Mouse (Mus musculus) limb, embryonic 14.5 days (tissue): Measurements from ENCODE around the gene Rps11. TPM values are rescaled to one million over a fixed set of nuclear protein-coding genes. Genes with fewer than 3 reads are reported as not detected.

ENCODE experiments used
- ATAC-seq: fragments of 200-750 bp; cut with Nextera tagmentation; 2 replicates; pipeline ENCODE4 v1.8.0; 2017; ENCODE audit warnings: low read depth, moderate number of reproducible peaks, moderate TSS enrichment; ENCODE audit not compliant: low FRiP score
- DNase-seq: peaks from one replicate; pipeline ENCODE4 v3.0.0-alpha.2; 2015; ENCODE audit warnings: low spot score
- H3K27ac ChIP-seq: fragments of 300-500 bp; sonication (generic); replicated peaks from 2 replicates; pipeline ENCODE4 v1.5.1; 2014; ENCODE audit warnings: low read depth, mild to moderate bottlenecking, low read length, moderate library complexity, mixed read lengths
- H3K27me3 ChIP-seq: fragments of 300-500 bp; sonication (generic); 2 replicates; pipeline ENCODE4 v1.6.1; 2014; ENCODE audit warnings: low read length, mixed read lengths; ENCODE audit not compliant: control insufficient read depth, insufficient read depth
- H3K36me3 ChIP-seq: fragments of 300-500 bp; sonication (generic); 2 replicates; pipeline ENCODE4 v1.6.1; 2014; ENCODE audit warnings: mild to moderate bottlenecking, low read length, moderate library complexity, mixed read lengths; ENCODE audit not compliant: control insufficient read depth, insufficient read depth
- H3K4me1 ChIP-seq: fragments of 300-500 bp; sonication (generic); 2 replicates; pipeline ENCODE4 v1.6.1; 2014; ENCODE audit warnings: antibody characterized with exemption, low read length, mixed read lengths; ENCODE audit not compliant: control insufficient read depth, insufficient read depth
- H3K4me2 ChIP-seq: fragments of 300-500 bp; sonication (generic); replicated peaks from 2 replicates; pipeline ENCODE4 v1.6.1; 2014; ENCODE audit warnings: low read depth, mild to moderate bottlenecking, low read length, moderate library complexity; ENCODE audit not compliant: severe bottlenecking
- H3K4me3 ChIP-seq: fragments of 300-500 bp; sonication (generic); replicated peaks from 2 replicates; pipeline ENCODE4 v1.5.1; 2014; ENCODE audit warnings: low read length
- H3K9ac ChIP-seq: fragments of 300-500 bp; sonication (generic); 2 replicates; pipeline ENCODE4 v1.6.1; 2014; ENCODE audit warnings: mild to moderate bottlenecking, low read depth, low read length, moderate library complexity; ENCODE audit not compliant: severe bottlenecking
- H3K9me3 ChIP-seq: fragments of 300-500 bp; sonication (generic); 2 replicates; pipeline ENCODE4 v1.6.1; 2016; ENCODE audit warnings: low read length; ENCODE audit not compliant: control insufficient read depth
- POLR2A ChIP-seq: fragments of 200-500 bp; IDR thresholded peaks from 2 replicates; pipeline ENCODE4 v1.8.0; 2012; ENCODE audit warnings: inconsistent platforms, mild to moderate bottlenecking, moderate library complexity, borderline replicate concordance; ENCODE audit not compliant: insufficient read depth, insufficient read length; ENCODE audit errors: extremely low read depth
- WGBS: fragments of 180-500 bp; shearing (Covaris S2); extraction: QIAGEN DNeasy Blood & Tissue Kit; methylation state at CpG from one replicate; pipeline ENCODE4 v1.1.7; 2014; 5-methylcytosine and 5-hydroxymethylcytosine counted together
- polyA plus RNA-seq, 2 experiments: library from polyadenylated mRNA; depleted of rRNA in 1 of 2; stranded (reverse) in 1 of 2; unstranded in 1 of 2; fragments of >200 nt; fragmentation: Nextera tagmentation in 1 of 2; extraction: Ambion mirVana in 1 of 2; gene quantifications; 2 replicates each; pipeline versions ENCODE4 v1.2.1 to v1.2.3; 2012 to 2014

Gene Rps11
- polyA plus RNA-seq, 2 experiments: 814 to 1,719 TPM

GRCm38 (mm10) chr7:45091001-45091990 lies 32.9 kb downstream of the Rps11 start:
- peak; percentile 42 for DNase-seq

DNA sequence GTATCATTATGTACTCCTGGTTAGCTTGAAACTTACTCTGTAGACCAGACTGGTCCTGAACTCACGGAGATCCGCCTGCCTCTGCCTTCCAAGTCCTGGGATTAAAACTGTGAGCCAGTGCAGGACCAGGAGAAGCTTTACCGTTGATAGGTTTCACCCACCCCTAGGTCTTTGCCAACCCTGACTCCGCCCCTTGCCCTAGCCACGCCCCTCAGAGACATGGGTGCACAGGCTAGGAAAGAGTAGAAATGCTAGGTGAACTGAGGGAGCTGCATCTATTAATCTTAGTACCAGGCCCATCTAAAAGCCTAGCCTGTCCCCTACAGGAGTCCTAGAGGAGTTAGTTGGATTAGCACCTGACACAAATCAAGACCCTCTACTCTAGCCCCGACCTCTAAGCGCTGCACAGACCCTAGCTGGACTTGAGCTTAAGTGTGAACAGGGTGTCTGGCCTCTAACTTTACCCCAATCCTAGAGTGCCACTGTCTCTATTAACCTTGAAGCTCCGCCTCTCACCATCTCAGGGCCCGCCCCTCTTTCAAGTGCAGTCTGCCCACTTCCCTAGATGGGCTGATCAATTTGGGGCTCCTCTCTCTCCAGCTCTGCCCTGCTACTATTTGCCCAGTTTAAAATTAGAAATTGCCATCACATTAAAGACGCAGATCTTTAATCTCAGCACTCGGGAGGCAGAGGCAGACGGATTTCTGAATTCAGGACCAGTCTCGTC lies 33.8 kb downstream of the Rps11 start:
- Histone ChIP-seq H3K9me3 (no peaks in the 10 kb centered on the region), H3K4me1 (peaks cover 19% of the 10 kb centered on the region), H3K27ac (peak overlapping the region; percentile 95), H3K4me3 (peak overlapping the region; percentile 74), H3K36me3 (peaks cover 43% of the 10 kb centered on the region), H3K4me2 (peak overlapping the region; percentile 85), H3K9ac (peak overlapping the region; percentile 88), H3K27me3 (no peaks in the 10 kb centered on the region)
- DNase-seq (no peak), ATAC-seq (no peak)
- 77% methylated on average over 13 of the region's 13 CpGs for WGBS
- no peak for TF ChIP-seq POLR2A

More at GRCm38 (mm10) chr7:45091001-45091990, 32.9 kb downstream of the Rps11 start:
- H3K27ac ChIP-seq: peak overlapping the region; percentile 95
- H3K36me3 ChIP-seq: peaks cover 34% of the 10 kb centered on the region
- WGBS: 8% methylated on average over 34 of the region's 35 CpGs
- peak overlapping the region; percentile 74 for H3K4me3 ChIP-seq
- peak overlapping the region; percentile 85 for H3K4me2 ChIP-seq
- no peaks in the 10 kb centered on the region for H3K9me3 ChIP-seq
- peak overlapping the region; percentile 88 for H3K9ac ChIP-seq
- no peaks in the 10 kb centered on the region for H3K27me3 ChIP-seq
- no peak for TF ChIP-seq POLR2A
- peaks cover 19% of the 10 kb centered on the region for H3K4me1 ChIP-seq
- peak; percentile 56 for ATAC-seq

GRCm38 (mm10) chr7:45088597-45088996 lies 35.6 kb downstream of the Rps11 start:
- Histone ChIP-seq H3K4me1 (peaks cover 13% of the 10 kb centered on the region), H3K9ac (no peak overlapping the region), H3K36me3 (peaks cover 60% of the 10 kb centered on the region), H3K27ac (no peak overlapping the region), H3K4me2 (no peak overlapping the region), H3K4me3 (no peak overlapping the region), H3K27me3 (no peaks in the 10 kb centered on the region), H3K9me3 (no peaks in the 10 kb centered on the region)
- WGBS: 93% methylated on average over 16 of the region's 17 CpGs
- DNase-seq (no peak), ATAC-seq (no peak)
- TF ChIP-seq POLR2A: no peak

GRCm38 (mm10) chr7:45086084-45086483 lies 38.2 kb downstream of the Rps11 start:
- peaks cover 75% of the 10 kb centered on the region for H3K36me3 ChIP-seq
- H3K27me3 ChIP-seq: no peaks in the 10 kb centered on the region
- ATAC-seq (no peak), DNase-seq (no peak)
- no peak overlapping the region for H3K4me2 ChIP-seq
- no peak overlapping the region for H3K4me3 ChIP-seq
- no peak for TF ChIP-seq POLR2A
- WGBS: 77% methylated on average over 4 of the region's 4 CpGs
- H3K9me3 ChIP-seq: no peaks in the 10 kb centered on the region
- H3K9ac ChIP-seq: no peak overlapping the region
- H3K27ac ChIP-seq: no peak overlapping the region
- peaks cover 6% of the 10 kb centered on the region for H3K4me1 ChIP-seq

GRCm38 (mm10) chr7:45083300-45083890 lies 40.8 kb downstream of the Rps11 start:
- ATAC-seq: no peak
- H3K9me3 ChIP-seq: no peaks in the 10 kb centered on the region
- H3K27me3 ChIP-seq: no peaks in the 10 kb centered on the region
- no peak overlapping the region for H3K4me2 ChIP-seq
- no peaks in the 10 kb centered on the region for H3K4me1 ChIP-seq
- no peak overlapping the region for H3K9ac ChIP-seq
- H3K4me3 ChIP-seq: no peak overlapping the region; the same call in 1 of the 2 replicates
- peaks cover 62% of the 10 kb centered on the region for H3K36me3 ChIP-seq
- DNase-seq: no peak
- TF ChIP-seq POLR2A: no peak
- 81% methylated on average over 22 of the region's 22 CpGs for WGBS
- H3K27ac ChIP-seq: no peak overlapping the region
